Mouse (Mus musculus): ENCODE data around the gene Dpm2. TPM values are rescaled to one million over a fixed set of nuclear protein-coding genes. Genes with fewer than 3 reads are reported as not detected.

Gene Dpm2
- 10 to 100 TPM; 11.7 to 12.6 TPM for total RNA-seq (2021)
- long read RNA-seq, experiment 1, transcript Dpm2-201 (4 exons, 869 nt): major isoform, 14 of 18 reads
- long read RNA-seq, experiment 1, partial matches to known transcripts: 0 of 18 reads
- long read RNA-seq, experiment 1, other reads (novel, unspliced or antisense): 3 of 18 reads
- long read RNA-seq, experiment 2, transcript Dpm2-201 (4 exons, 869 nt): major isoform, 18 of 23 reads
- long read RNA-seq, experiment 2, partial matches to known transcripts: 0 of 23 reads
- long read RNA-seq, experiment 2, other reads (novel, unspliced or antisense): 5 of 23 reads

DNA sequence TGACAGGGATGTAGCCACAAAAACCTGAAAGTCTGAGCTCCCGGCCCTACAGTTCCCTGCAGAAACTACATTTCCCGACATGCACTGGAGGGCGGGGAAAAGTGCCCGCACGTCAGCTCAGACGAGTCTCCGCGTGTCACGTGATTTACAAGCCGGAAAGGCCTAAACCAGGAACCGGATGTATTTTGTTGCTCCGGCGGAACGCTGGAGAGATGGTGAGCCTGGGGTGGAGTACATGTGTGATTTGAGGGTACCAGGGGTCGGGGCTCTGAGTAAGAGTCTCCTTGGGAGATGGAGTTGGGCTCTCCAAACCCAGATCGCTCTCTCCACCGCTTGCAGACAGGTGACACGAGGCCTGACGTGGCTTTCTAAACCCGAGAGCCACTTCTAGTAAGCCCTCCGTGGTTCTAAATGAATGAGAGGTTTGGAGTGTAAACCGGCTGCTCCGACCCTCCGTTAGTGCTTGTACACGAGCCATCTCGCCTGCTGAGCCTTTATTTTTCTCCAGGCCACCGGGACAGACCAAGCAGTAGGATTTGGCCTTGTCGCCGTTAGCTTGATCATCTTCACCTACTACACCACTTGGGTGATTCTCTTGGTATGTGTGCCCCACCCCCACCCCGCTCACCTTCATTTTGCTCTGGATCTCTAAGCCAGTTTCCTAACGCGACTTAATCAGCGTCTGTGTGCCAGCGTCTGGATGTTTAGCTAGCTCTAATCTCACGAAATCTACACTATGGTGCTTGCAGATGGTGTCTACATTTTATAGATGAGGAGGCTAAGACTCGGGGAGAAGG, at the start of gene Dpm2:
Dpm2 (plus strand) TSS at position 161 of the 797 bp plus-strand sequence.
- DNase-seq: peak; percentile 89

DNA sequence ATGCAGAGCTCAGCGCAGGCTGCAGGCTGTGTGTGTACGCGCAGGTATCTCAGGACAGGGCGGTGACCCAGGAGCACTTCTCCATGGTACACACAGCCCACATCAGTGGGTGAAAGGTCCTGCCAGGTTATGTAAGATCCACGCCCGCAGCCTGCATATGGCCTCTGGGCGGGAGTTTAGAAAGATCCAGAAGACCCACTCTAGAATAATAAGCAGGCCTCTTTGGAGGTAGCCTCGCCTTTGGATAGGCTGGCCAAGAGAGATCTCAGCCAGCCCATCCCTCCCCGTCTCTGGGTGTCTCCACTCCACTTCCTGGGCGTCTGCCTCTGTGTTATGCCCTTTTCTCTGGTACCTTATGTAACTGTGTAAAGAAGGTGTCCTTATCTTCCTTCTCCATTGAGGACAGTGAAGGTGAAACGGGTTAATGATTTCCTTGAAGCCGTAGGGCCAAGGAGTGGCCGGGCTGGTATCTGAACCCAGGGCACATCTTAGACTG, 46.1 kb upstream of the Dpm2 start:
- DNase-seq: no peak

DNA sequence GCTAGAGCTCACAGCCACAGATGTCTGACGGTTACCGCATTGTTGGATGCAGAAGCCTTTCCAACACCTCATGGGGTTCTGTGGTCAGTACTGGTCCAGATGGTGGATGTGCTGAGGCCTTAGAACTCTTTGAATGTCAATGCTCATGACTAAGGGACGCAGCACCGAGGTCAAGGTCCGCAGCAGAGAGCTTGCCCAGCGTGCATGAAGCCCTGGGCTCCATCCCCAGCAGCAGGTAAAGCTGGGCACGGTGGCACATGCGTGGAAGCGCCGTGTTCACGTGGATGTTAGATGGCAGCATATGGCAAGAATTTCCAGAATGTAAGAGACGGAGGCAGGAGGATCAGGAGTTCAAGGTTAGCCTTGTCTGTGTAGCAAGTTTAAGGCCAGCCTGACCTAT, 44.8 kb upstream of the Dpm2 start:
- no peak for DNase-seq

DNA sequence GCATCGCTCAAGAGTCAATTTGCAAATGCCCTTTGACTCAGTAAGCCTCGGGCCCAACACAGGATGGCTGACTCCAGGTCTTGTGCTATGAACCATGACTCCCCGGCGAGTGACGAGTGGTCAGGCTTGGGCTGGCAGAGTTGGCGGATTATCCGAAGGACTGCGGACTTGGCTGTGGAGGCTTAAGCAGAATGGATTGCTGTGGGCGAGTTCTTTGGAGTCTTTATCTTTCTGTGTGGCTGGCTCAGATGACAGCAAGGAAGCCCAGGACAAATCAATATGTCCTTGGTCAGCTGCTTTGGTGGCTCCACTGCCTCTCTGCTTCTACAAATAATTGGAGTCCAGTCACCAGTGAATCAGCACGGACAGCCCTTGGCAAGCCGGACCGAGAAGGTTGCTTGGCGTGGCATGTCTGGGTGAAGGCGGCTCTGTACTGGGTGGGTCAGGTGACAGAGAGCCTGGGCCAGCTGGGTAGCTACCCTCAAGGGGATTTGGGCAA, 43.1 kb upstream of the Dpm2 start:
- DNase-seq: peak; percentile 41

DNA sequence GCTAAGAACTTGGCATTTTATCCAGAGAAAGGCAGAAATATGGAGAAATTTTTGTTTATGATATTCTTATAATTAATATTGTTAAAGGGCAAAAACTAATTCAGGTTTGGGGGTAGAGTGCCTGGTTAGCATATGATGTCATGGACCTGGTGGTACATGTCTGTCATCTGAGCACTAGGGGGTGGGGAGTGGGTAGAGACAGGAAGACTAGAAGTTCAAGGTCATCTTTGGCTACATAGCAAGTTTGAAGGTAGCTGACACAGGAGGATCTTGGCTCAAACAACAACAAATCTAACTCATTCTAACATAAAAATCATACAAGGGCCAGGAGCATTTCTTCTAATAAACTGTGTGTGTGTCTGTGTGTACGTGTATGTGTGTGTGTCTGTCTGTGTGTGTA, 42.3 kb upstream of the Dpm2 start:
- DNase-seq: no peak

DNA sequence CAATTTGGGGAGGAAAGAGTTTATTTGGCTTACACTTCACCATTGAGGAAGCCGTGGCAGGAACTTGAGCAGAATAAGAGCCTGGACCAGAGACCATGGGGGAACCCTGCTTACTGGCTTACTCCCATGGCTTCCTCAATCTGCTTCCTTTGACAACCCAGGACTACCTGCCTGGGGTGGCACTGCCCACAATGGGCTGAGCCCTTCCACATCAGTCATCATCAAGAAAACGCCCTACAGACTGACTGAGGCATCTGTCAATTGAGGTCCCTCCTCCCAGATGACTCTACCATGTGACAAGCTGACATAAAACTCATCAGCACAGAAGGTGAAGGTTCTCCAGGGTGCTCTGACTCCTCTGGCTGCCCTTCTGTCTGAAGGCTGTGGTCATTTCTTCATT, 40.2 kb upstream of the Dpm2 start:
- DNase-seq: no peak

DNA sequence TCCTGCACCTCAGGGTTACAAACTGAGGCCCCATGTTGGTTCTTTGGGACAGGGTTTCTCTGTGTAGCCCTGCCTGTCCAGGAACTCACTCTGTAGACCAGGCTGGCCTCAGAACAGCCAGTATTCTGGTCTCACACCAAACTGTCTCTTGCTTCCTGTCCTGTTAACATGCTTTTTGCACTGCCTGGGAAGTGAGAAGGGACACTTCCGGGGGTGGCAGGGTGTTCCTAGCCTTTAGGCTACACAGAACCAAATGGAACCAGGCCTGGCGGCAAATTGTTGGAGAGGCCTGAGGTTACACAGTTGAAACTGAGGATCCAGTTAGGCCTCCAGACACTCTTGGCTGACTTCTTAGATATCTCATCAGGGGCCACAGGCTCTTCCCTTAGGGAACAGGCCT, 37.5 kb upstream of the Dpm2 start:
- no peak for DNase-seq

DNA sequence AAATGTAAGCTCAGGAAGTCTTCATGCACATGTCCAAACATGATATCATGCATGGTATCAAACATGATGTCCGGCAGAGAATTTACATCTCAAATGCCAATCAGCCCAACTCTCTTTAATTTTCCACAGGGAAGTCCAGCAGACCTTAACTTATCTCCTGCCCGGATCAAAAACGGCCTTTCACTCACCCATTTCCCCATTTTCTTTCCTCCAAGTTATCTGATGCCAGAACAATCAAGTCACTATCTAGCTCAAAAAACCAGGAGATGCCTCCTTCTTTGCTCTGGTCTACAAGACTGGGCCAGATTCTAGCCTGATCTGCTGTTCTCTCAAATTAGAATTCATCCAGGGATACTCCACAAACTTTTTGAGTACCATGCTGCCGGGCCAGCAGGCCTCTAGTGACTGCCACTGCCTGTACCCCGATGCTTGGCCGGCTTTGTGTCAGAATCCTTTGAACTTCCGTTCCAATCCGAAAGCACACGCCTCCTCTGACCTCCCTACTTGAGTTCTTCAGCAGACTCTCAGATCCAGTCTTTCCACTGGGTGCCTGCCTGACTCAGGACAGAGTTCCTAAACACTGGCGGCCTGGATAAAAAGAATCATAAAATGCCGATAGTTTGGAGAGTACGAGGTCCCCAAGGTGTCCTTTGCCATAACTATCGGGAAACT, 36.5 kb upstream of the Dpm2 start:
- peak; percentile 34 for DNase-seq

DNA sequence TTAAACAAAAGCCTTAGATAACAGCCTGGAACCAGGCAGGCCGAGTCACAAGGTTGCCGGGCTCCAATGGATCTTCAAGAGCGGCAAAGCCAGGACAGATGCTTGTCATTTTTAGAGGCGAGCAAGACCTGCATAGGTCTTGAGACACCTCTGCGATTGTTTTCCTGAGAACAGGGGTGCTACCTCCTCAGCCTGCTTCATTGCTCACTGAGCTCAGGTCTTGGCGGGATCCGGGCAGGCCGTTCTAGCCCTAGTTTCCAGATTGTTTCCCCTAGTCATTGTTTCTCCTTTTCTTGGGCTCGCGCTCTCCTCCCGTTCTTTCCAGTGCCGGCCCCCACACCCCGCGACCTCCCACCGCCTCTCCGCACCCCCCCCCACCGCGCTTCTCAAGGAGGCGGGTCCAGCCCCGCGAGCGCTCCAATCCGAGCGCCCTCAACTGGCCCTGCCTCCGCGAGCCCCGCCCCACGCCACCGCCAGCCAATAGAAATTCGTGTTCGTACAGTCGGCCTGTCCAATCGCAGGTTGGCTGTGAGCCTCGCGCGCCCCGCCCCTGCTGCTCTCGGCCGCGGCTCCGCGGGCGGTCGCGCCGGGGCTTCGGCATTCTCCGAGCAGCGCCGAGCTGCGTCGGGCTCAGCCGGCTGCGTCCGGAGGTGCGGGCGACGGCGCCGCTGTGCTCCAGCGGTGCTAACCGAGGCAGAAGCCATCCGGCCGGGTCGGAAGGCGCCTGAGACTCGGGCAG, 35.8 kb upstream of the Dpm2 start, which contains the start of gene Fam102a:
Fam102a (plus strand) TSS at position 600 of the 739 bp plus-strand sequence.
- DNase-seq: peak; percentile 99

DNA sequence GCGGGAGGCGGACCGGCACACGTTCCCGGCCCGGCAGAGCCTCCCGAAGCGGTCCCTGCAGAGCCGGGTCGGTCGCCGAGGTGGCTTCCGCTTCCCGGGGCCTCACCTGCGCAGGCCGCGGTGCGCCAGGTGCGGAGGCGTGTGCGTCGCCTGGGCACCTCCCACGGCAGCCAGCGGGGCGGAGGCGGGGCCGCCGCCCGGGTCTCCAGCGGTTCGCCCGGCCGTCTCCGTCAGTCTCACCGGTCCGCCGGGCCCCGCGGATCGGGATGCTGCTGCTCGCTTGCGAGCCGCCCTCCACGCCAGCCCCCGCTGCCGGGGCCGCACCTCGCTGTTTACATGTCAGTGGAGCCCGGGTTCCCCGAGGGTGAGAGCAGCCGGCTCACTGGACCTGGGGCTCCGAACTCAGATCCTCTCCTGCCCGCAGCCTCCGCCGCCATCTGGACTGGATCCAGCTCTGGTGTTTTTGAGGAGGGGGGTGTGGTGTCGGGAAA, 35.1 kb upstream of the Dpm2 start:
- peak; percentile 55 for DNase-seq

DNA sequence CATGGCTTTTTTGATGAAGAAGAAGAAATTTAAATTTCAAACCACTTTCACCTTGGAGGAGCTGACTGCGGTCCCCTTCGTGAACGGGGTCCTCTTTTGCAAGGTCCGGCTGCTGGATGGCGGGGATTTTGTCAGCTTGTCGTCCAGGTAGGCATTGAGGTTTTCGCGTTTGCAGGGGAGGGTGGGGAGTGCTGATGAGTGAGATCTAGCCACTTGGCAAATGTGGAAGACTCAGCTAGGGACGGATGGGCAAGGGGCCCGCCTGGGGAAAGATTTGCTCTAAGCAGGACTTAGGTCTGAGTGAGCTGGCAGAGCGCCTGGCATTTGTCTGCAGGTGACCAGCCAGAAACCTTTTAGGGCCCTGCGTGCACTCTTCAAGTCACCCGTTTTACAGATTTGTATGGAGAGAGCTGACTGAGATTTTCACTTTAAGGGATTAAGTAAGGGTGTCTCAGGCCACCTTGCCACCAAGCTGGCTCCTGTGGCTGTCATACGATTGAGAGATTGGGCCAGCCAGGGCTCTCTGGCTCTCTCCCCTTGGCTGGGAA, 34.5 kb upstream of the Dpm2 start:
- no peak for DNase-seq

DNA sequence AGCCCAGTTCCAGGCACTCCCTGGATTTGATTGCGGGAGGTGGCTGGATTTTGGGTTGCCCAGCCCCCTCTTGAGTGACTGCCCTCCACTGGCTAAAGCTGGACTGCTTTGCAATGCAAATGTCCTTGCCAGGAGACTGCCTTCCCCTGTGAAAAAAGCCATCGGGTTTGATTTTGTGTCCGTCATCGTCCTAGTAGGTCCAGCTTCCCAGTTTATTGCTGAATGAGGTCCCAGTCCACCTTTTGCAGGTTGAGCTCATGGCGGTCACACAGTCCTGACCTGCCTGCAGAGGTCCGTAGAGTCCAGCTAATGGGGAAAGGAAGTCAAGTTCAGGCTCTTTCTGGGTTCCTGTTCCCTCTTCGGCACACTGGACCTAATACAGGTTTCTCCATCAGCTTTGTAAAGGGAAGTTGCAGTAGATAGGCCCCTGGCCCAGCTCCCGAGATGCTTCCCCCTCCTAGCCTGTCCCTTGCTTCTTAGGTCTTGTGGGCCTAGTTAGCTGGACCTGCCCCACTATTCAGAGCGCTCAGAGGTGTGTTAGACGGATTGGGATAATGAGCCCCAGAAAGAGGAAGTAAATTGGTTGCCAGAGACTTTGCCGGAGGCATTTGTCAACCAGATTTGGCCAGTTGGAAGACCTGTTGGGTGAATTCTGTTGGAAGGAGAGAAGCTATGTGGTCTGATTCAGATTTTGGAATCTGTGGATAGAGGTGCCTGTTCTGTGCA, 33.9 kb upstream of the Dpm2 start:
- DNase-seq: peak; percentile 43

DNA sequence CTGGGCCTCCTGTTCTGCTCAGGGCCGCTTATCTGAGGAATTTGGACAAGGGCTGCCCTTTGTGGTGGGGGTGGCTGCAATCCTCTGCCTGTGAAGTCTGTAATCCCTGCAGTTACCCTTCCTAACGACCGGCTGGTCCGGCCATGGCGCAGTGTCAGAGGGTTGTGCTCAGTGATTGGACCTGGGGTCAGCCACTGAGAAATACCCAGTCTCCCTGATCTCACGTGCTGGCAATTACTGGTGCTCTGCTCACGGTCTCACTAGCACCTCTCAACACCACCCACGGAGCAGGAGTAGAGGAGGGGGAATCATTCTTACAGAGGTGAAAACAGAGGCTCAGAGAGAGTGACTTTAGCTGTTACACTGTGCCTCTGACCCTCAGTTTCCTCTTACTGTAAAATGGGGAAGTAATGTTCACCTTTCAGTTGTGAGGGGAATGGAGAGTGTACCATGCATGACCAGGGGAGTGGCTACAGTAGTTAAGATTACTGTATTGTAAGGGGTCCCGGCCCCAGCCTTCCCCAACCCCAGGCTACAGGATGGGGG, 33.2 kb upstream of the Dpm2 start:
- no peak for DNase-seq

DNA sequence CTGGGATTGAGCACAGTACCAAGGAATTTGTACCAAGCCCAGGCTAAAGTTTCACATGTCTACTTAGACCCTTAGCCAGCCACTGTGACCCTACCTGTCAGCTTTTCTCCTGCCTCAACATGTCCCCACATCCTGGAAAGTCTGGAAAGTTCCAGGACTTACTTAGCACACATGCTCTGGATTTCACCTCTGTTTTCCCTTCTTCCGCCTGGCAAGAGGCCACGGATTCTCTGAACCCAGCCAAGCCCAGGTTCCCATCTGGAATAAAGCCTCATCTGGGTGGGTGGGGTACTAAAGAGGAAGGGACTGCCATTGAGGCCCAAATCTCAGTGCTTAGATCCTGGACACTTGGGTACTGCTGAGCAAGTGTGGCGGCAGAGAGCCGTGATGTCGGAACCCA, 32.7 kb upstream of the Dpm2 start:
- no peak for DNase-seq

DNA sequence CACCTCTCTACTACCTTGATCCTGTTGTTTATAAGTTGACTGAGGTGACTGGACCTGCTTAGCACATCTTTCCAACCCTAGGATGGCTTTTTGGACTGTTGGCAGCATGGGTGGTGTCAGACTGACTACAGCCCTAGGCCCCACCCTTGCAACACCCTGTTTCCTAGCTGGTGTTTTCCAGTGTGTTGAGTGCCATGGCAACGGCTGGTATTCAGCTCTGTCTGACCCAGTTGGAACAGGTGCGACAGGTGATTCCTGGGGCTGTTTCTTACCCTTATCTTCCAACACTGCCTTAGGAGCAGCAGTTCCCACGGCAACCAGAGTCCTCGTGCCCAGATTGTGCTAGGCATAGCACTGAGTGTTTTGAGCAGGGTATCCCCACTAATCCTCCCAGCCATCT, 32.2 kb upstream of the Dpm2 start:
- no peak for DNase-seq

DNA sequence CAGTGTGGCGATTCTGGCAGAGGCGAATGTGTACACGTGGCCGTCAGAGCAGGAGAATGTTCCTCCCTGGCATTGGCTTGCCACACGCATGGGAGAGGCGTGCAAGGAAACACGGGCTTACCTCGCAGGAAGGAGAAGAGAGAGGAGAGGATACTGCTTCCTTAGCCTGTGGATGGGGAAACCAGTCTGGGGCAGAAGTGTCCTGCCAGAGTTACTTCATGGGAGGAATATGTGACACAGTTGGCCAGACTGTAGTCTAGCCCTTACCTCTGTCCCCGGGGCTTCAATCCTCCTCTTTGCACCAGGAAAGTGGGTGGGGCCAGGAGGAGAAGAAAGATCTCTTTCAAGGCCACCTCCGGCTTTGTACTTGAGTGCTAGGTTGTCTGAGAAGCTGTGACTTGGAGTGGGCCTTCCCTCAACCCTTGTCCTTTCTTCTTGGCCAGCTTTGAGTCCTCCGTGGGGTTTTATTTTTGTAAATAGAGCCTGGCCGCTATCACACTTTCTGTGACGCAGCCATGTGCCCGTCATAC, 31.1 kb upstream of the Dpm2 start:
- no peak for DNase-seq

DNA sequence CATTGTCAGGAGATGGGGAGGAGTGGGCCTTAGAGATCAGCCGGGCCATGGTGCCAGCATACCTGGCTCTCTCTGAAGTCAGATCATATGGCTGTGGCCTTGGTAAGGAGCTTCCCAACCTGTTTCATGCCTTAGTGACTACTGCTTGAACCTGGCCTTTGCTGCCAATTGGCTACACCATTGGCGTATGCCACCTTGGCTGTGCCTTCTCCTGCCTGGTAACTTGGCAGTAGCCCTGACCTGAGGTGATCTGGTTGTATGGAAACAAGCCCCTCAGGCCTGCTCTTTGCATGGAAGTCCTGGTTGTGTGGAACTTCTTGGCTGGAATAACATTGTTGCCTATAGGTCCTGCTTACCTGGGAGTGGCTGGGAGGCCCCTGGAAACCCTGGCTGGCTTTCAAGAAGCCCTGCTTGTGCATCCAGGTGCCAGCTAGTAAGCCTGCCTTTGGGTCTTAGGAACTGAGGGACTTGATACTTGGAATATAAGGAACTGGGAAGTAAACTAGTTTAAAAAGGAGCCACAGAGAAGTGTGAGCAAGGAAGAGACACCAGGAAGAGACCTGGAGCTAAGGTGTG, 29.2 kb upstream of the Dpm2 start:
- DNase-seq: no peak

DNA sequence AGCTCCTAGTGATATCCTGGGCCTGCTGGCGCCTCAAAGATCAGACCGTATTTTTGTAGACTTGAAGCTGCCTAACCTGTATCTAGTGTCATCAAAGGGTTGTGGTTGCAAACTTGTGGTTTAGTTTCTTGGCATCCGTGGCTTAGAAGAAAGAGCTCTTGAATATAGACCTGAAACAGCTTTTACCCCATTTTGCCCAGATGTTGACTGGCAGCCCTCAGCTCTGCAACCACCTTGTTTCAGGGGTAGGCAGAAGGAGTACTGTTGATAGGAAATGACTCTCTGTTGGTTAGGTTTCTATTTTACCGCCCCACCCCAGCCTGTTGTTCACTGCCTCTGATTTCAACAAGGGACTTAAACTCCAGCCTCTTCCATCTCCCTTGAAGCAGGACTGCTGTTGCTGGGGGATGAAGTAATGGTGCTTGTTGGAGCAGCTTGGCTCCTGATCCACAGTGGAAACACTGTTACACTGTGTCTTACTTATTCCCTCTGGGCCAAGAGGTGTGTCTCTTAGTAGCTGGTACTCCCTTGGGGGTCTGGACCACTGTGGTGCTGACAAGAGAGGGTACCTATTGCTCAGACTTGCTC, 28.6 kb upstream of the Dpm2 start:
- DNase-seq: no peak

DNA sequence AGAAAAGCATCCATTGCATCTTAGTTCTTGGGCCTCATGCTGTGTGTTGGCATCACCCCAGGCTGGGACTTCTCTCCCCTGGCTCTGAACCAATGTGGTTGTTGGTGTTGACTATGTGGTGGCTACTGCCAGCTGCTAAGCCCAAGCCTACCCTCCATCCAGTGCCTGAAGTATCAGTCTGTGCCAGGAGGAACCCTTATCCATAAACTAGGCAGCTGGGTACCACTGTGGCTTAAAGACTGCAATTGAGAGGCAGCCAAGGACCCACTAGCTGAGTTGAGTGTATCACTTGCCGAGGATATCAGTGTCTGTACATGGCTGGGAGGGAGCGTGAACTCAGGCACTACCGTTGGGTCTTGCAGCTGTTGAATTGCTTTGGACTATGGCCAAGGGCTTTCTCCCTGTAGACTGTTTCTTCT, 27.6 kb upstream of the Dpm2 start:
- DNase-seq: no peak
